Mouse (Mus musculus): ENCODE data around the gene Igf1r. TPM values are rescaled to one million over a fixed set of nuclear protein-coding genes. Genes with fewer than 3 reads are reported as not detected.

The Igf1r gene
- total RNA-seq, 2 experiments from 2014 or later, result 8.0 to 8.3 TPM

DNA sequence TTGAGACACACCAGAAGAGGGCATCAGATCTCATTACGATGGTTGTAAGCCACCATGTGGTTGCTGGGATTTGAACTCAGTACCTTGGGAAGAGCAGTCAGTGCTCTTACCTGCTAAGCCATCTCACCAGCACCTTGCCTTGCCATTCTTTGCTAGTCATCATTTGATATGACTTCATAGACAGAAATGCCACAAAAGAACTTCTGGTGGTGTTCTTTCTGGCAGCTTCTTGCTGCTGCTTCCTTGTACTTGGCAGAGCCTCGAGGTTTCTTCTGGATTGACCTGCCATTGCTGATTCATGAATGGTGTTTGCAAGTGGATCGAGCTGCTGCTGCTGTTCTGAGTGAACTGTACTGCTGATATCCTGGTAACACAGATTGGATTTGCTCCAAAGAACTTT is 298.3 kb downstream of the Igf1r start:
- Histone ChIP-seq H3K27ac (no peak overlapping the region), H3K4me3 (no peak overlapping the region)
- no peak for TF ChIP-seq CTCF (IDR thresholded peaks at IDR 0.05)
- intact Hi-C loops (cut with DNase I), result no loop called here
- no peak for DNase-seq

DNA sequence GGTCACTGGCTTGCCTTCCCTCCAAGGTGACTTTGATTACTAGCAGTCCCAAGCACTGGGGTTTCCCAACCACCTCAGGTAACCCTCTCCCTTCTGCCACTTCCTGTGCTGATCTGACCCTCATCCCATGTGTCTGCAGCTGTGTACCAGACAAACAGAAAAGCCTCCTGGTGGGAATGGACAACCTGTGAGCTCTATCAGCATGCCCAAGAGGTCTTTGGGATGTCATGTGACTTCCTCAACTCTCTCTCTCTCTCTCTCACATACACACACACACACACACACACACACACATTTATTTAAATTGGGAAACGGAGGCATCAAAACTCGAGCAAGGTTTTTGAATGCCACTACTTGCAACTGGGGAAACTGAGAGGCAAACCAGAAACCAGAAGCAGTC is 305.1 kb downstream of the Igf1r start:
- intact Hi-C loops (cut with DNase I), result no loop called here
- TF ChIP-seq CTCF (IDR thresholded peaks at IDR 0.05), result no peak
- H3K4me3 ChIP-seq, result no peak overlapping the region
- H3K27ac ChIP-seq, result no peak overlapping the region
- no peak for DNase-seq

GRCm38 (mm10) chr7:68258326-68259150 is 305.9 kb downstream of the Igf1r start:
- intact Hi-C loops (cut with DNase I), result no loop called here
- TF ChIP-seq CTCF (IDR thresholded peaks at IDR 0.05), result no peak
- H3K27ac ChIP-seq, result no peak overlapping the region
- H3K4me3 ChIP-seq, result no peak overlapping the region
- no peak for DNase-seq

DNA sequence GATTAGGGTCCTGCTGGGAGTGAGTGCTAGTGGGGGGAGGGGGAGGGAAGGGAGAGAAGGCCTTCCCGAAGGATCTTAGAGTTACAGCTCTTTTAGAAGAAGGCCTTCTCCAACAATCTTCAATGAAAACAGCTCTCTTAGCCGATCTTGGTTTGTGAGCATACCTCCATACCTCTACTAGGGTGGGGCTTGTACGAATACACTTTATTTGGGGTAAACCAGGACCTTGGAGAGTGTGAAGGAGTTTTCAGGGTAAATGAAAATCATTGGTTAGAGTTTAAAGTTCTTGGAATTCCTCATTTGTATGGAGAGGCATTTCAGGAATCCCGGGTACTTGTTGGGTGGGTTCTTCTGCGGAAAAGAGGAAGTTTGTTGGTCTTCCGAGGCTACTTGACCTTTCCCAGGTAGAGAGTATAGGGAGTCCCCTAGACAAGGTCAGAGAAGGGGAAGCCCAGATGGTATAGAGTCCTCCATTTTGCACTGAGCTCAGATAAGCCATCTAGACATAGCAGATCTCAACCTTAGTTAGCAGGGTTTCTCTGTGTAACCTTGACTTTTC is 307.0 kb downstream of the Igf1r start:
- Histone ChIP-seq H3K4me3 (no peak overlapping the region), H3K27ac (no peak overlapping the region)
- intact Hi-C loops (cut with DNase I), result loop anchor here (5.0 kb wide), 1 partner anchor 43 kb away; no protein-coding TSS in a partner anchor
- no peak for TF ChIP-seq CTCF (IDR thresholded peaks at IDR 0.05)
- DNase-seq, result no peak

GRCm38 (mm10) chr7:68262612-68263200 is 310.1 kb downstream of the Igf1r start:
- no peak for DNase-seq
- H3K27ac ChIP-seq, result peak overlapping the region; percentile 8; the same call in 1 of the 2 replicates
- peak; percentile 14; the same call in 1 of the 2 replicates for TF ChIP-seq CTCF (IDR thresholded peaks at IDR 0.05)
- intact Hi-C loops (cut with DNase I), result loop anchor here (2.0 to 5.0 kb wide), 2 partner anchors 34 to 40 kb away; no protein-coding TSS in a partner anchor
- peak overlapping the region; percentile 77; the same call in 1 of the 2 replicates for H3K4me3 ChIP-seq

DNA sequence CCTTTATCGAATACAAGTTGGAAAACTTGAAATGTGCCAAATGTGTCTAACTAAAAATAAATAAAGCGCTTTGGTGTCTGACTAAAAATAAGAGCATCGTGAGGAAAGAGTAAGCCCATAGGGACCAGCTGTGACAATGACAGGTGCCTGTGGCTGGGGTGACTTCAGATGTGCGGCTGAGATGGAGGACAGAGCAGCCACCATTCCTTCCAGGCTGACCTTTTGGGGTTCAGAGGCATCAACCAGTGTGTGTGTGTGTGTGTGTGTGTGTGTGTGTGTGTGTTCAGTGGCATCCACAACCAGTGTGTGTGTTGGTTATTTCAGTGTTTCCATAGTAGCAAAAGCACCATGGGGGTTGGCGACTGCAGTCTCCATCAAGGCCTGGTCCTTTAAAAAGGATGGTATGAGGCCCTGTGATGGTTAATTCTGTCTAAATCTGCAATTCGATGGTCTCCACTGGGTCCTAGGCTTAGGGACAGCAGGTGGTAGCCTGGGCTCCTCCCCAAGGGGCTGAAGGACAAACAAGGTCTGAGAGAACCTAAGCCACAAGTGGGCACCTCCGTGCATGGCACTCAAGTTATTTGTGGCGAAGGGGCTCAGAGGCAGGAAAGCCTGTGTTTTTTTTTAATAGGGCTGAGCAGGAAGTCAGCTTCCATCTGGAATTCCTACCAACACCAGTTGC is 310.9 kb downstream of the Igf1r start:
- no peak for TF ChIP-seq CTCF (IDR thresholded peaks at IDR 0.05)
- Histone ChIP-seq H3K27ac (peak overlapping the region; percentile 77), H3K4me3 (peak overlapping the region; percentile 77)
- intact Hi-C loops (cut with DNase I), result loop anchor here (2.0 to 5.0 kb wide), 2 partner anchors 35 to 39 kb away; no protein-coding TSS in a partner anchor
- no peak for DNase-seq

GRCm38 (mm10) chr7:68264028-68264453 is 311.4 kb downstream of the Igf1r start, which contains the start of gene Pgpep1l:
TSS of gene Pgpep1l (minus strand) at chr7:68264233.
- TF ChIP-seq CTCF (IDR thresholded peaks at IDR 0.05), result no peak
- Histone ChIP-seq H3K27ac (peak within 1 kb of the TSS; percentile 77), H3K4me3 (peak within 1 kb of the TSS; percentile 77)
- DNase-seq, result peak; percentile 71
- intact Hi-C loops (cut with DNase I), result loop anchor here (5.0 kb wide), 1 partner anchor 38 kb away; no protein-coding TSS in a partner anchor

- no peak for TF ChIP-seq CTCF (IDR thresholded peaks at IDR 0.05)
- Histone ChIP-seq H3K27ac (peak overlapping the region; percentile 77), H3K4me3 (peak overlapping the region; percentile 77)
- intact Hi-C loops (cut with DNase I), result loop anchor here (5.0 kb wide), 1 partner anchor 38 kb away; no protein-coding TSS in a partner anchor
- DNase-seq, result peak; percentile 36
These were observed 311.9 kb downstream of the Igf1r start for GRCm38 (mm10) chr7:68264531-68264930.

- no peak for DNase-seq
- Histone ChIP-seq H3K27ac (no peak overlapping the region), H3K4me3 (no peak overlapping the region)
- intact Hi-C loops (cut with DNase I), result no loop called here
- TF ChIP-seq CTCF (IDR thresholded peaks at IDR 0.05), result no peak
These were observed 312.8 kb downstream of the Igf1r start for GRCm38 (mm10) chr7:68265391-68265790.

- no peak for TF ChIP-seq CTCF (IDR thresholded peaks at IDR 0.05)
- DNase-seq, result no peak
- intact Hi-C loops (cut with DNase I), result no loop called here
- peak overlapping the region; percentile 13; the same call in 1 of the 2 replicates for H3K27ac ChIP-seq
- H3K4me3 ChIP-seq, result no peak overlapping the region
These were observed 314.1 kb downstream of the Igf1r start for GRCm38 (mm10) chr7:68266691-68267090.

GRCm38 (mm10) chr7:68270551-68270950 is 317.9 kb downstream of the Igf1r start:
- H3K27ac ChIP-seq, result no peak overlapping the region
- intact Hi-C loops (cut with DNase I), result no loop called here
- no peak overlapping the region for H3K4me3 ChIP-seq
- DNase-seq, result no peak
- no peak for TF ChIP-seq CTCF (IDR thresholded peaks at IDR 0.05)

GRCm38 (mm10) chr7:68271816-68272215 is 319.2 kb downstream of the Igf1r start:
- no peak for TF ChIP-seq CTCF (IDR thresholded peaks at IDR 0.05)

More at GRCm38 (mm10) chr7:68271816-68272215, 319.2 kb downstream of the Igf1r start:
- intact Hi-C loops (cut with DNase I), result no loop called here
- no peak overlapping the region for H3K27ac ChIP-seq
- DNase-seq, result no peak
- H3K4me3 ChIP-seq, result no peak overlapping the region

All from gastrocnemius, adult 2 months (tissue).